Mouse (Mus musculus): ENCODE measurements around the gene Ntn1. TPM values are rescaled to one million over a fixed set of nuclear protein-coding genes. Genes with fewer than 3 reads are reported as not detected.
A peak's percentile ranks its signal among the peaks of the same experiment; 100 is the strongest.

Ntn1 gene
- total RNA-seq, 2 experiments from 2014 or later = 7.1 to 7.4 TPM

DNA sequence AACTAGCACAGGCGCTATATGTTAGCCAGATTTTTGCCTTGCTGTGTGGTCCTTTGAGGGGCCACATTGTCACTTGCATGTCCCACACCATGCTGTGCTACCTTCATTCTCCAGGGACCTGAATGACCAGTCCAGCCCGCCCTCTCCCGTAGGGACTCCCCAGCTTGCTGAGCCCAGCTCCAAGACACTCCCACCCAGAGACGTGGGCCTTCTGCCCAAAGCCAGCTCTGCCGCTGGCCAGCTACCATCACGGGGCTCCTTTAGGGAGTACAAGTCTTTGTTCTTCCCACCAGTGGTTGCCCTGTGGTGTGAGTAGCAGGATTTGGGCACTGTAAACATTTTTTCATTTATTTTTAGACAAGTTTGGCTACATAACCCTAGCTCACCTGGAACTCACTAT, 204.1 kb downstream of the Ntn1 start:
- no peak for DNase-seq (ENCODE audit: low spot score in 2 of 2)

DNA sequence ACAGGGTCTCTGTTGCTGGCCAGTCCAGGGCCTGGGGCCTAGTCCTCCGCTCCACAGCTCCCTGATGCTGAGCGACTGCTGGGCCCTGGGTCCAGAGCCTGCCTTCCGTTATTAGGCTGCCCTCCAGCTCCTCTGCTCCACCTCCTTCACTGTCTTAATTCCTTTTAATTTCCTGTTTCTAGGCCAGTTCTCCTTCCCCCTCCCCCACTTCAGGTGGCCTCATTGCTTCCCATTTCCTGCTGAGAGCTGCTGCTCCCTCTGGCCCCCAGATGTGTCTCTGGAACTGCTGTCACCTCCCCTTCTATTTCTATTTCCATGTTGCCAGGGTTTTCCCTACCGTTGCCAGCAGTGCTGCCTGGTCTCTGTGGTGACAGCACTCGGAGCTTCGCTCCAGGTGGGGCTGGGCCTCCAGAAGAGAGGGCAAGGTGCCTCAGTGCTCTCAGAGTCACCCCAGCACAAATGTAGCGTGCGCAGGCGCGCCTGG, 204.9 kb downstream of the Ntn1 start:
- DNase-seq (ENCODE audit: low spot score in 2 of 2) = peak in 1 of 2 experiments; percentile 53

DNA sequence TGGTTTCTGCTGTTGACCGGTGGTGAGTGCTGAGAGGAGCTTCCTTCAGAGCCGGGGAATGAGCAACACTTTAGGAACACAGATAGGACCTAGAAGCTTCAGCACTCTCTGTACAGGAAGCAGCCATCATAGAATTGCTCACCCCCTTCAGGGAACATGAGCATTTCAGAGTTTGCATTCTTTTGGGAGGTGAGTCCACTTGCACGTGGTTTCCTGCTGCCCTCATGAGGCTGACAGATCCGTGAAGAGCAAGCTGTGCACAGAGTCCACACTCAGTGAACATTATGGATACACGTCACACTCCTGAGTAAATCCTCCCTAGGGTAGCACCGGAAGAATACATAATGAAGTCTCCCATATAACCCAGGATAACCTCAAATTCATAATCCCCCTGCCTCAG, 205.5 kb downstream of the Ntn1 start:
- DNase-seq (ENCODE audit: low spot score in 2 of 2) = no peak

DNA sequence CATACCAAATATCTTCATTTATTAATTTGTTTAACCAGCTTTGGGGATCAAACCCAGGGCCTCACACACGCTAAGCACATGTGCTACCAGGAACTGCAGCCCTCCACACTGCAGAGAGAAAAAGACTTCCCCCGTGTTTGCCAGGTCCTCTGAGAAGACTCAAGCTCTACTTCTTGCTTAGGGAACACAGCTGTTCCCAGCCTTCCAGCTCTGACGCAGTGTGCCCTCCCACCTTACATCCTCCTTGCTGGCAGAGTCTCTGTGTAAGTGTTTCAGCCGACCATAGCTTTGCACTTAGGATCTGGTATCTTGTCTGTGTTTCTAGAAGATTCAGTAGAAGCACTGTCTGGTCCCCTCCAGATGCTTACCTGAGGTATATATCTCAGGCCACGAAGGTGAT, 209.8 kb downstream of the Ntn1 start:
- no peak for DNase-seq (ENCODE audit: low spot score in 2 of 2)

DNA sequence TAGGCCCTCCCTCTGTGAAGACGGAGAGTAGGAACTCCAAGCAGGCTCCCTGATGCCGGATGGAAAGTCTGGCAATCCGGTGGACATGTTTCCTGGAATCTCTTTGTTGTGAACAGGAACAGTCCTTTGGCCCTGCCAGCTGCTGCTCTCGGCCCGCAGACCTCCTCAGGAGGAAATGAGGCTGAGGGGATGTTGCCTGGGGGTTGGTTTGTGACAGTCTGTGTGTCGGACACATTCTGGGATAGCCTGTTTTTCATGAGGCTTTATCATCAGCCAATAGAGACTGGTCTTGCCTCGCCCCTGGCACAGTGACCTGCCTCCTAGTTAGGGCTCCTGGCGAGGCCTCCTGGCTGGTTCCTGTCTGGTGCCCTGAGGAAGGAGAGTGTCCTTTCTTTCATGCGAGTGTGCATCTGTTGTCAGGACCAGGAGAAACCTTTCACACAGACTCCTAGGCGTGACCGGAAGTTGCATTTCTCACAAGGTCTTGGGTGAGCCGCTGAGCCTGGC, 211.9 kb downstream of the Ntn1 start:
- no peak for DNase-seq (ENCODE audit: low spot score in 2 of 2)

DNA sequence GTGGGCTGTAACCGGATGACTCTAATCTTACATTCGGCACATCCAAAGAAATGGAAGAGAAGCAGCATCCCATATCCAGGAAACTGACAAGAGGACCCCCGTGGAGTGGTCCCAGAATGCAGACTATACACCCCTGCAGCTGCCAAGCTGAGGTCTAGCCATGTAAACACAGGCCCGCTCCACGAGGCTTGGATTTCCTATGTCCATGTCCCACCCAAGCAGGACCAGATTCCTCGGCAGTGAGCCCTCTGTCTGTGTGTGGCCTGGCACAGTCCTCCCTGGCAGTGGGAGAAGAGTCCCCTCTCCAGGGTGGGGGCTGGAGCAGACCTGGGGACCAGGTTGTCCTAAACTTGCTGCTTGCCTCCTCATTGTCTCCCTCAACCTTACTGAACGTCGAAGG, 213.4 kb downstream of the Ntn1 start:
- DNase-seq (ENCODE audit: low spot score in 2 of 2) = no peak

DNA sequence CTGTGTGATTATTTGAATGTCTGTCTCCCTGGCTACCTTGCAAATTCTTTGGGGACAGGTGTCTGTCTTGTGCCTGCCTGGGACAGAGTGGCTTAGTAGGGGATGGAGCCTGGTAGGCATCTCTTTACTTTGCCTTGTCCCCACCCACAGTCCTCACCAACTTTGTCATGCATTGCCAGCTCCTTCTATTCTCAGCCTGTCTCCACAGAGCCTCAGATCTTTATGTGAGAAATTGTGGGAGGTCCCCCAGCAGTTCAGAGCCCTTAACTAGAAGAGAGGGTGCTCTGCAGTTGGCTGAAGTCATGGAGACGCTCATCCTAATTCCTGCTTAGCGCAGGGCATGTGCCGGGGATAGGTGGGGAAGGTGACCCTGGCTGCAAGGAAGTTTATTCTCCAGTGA, 215.0 kb downstream of the Ntn1 start:
- DNase-seq (ENCODE audit: low spot score in 2 of 2) = no peak

DNA sequence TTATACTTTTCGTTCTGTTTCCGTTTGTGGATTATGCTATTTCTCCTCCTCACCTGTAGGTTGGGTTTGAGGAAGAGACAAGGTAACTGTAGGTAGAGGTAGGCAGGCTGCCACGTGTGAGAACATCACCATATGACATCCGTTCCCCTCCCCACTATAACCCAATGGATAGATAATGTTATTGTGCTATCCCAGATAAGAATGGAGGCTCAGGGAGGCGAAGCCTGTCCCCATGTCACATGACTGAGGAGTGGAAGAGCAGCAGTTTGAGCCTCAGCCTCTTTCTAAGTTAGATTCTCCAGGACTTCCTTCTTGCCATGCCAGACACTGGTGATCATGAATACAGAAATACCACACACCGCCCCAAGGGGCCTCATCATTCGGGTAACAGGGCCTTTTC, 223.2 kb downstream of the Ntn1 start:
- no peak for DNase-seq (ENCODE audit: low spot score in 2 of 2)

DNA sequence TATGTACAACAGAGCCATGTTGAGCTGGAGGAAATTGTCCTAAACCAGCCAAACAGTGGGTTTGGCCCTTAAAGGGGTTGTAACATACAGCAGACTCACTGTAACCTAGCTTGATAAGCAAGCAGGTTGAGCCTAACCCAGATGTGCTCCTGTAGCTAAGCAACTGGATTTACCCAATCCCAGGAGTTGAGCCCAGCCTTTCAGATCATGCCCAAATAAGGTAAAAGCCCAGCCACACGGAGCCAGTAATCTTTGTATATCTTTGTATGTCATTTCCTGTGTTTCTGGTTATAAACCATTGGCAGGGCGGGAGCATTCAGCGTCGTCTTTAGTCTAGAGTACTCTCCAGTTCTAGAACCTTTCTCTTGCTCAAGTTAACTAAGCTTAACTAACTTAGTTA, 224.1 kb downstream of the Ntn1 start:
- no peak for DNase-seq (ENCODE audit: low spot score in 2 of 2)

DNA sequence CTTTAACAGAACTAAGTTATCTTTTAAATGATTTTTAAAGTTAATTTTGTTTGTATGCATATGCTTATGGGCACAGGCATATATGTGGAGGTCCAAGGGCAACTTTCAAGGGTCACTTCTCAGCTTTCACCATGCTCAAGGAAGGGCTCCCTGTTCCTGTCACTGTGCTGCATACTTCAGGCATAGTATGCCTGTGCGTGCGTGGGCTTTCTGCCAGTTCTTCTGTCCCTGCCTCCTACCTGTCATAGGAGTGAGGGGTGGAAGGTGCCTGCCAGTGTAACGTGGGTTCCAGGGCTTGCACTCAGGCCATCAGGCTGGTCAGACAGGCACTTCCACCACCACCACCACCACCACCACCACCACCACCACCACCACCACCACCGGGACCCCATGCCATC, 228.0 kb downstream of the Ntn1 start:
- no peak for DNase-seq (ENCODE audit: low spot score in 2 of 2)

DNA sequence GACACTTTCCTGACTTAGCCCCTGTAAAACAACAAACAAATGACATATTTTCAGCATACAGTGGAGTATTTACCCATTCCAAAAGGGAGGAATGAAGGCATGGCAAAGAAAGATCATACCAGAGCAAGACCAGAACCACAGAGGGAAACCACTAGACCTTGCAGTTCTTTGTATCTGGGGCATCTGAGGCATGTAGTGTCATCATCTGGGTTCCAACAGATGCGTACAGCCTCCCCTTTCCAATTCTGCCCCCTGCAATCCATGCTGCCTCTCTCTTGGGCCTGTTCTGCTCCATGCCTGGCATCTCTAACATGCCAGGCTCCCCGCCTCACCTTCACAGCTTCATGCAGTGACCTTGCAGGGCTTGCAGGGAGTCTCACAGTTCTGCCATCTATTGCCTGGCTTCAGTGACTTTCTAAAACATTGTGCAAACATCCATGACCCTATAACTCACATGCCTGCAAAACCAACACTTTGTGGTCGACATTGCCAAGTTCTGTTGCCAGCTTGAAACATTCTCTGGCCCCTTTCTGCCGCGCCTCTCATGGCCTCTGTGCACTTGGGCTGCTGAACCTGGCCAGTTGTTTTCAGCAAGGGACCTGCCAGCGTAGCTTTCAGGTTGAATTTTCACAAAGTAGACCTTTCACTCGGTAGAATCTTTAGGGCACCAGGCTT, 228.5 kb downstream of the Ntn1 start:
- DNase-seq (ENCODE audit: low spot score in 2 of 2) = no peak

DNA sequence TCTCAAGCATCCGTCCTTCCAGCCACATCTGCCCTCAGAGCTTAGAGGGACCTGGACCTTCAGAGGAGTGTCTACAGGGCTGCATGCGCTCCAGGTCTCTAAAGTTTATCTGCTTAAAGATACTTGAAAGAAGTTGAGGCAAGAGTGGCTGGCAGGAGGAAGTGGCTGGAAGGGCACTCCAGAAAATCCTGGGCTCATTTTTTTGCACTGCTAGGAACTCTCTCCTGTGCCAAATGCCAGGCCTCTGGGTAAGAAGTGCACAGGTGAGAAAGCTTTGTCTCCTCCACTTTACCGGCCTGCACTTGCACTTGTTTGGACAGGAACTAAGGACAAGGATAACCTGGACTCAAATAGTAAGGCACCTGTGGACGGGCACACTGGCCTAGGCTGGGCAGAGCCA, 232.2 kb downstream of the Ntn1 start:
- no peak for DNase-seq (ENCODE audit: low spot score in 2 of 2)

DNA sequence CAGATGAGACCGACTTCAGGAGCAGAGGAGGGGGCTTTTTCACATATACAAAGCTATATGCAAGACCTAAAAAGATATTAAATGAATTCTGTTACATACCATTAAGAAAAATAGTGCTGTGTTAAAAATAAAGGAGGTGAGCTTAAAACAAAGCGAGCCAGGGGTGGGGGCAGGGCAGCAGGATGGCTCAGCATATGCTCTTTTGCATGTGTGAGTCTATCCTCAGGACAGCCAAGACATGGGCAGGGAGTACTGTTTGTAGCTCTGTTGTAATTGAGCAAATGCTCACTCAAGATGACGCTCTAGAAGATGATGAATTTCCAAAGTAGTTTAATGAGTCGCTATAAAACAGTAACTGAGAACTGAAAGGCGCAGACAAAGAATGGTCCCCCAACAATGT, 236.2 kb downstream of the Ntn1 start:
- DNase-seq (ENCODE audit: low spot score in 2 of 2) = no peak

DNA sequence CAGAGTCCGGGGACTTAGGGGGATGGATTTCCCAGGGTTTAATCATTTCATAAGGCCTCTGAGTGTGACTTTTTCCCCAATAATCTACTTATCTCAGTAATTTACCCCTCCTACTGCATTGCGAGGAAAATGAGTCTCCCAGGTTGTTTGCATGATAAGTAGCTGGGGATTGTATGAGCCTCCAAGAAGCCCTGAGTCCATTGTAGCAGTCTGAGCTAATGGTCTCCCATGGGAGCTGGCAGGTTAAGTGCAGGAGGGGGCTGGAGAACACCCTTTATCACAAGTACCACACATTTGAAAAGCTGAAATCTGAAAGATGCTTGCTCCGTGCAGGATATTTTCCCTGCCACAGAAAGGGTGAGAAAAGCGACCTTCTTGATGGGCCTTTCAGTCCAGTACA, 240.8 kb downstream of the Ntn1 start:
- no peak for DNase-seq (ENCODE audit: low spot score in 2 of 2)

Small RNA genes within 50 kb of the gene (microRNA-seq; reads per million reads assigned to microRNA genes)
- 0 reads per million in 2 experiments for gene Mir6406

Other genes starting within 250 kb of the Ntn1 start
- gene Pik3r5, start 31.3 kb upstream of the Ntn1 start, total RNA-seq (2021) = 1 to 10 TPM; 1.6 to 2.0 TPM
- 1 to 10 TPM; 3.5 to 3.8 TPM for gene Pik3r6, start 102.2 kb upstream of the Ntn1 start, total RNA-seq (2021)
- under 1 TPM in 1 of 2 experiments, not detected in 1; 0.16 TPM for gene Mfsd6l, start 155.4 kb upstream of the Ntn1 start, total RNA-seq (2021)
- gene Ccdc42, start 186.2 kb upstream of the Ntn1 start, total RNA-seq (2021) = 1 to 10 TPM in 1 of 2 experiments, under 1 TPM in 1; 0.57 to 1.8 TPM